Mouse (Mus musculus): ENCODE measurements at regions not wholly inside any gene's neighbourhood (a gene's known extent, or its start where the extent isn't known, plus 50 kb on each side); places are given as distances from the start of the nearest gene placed in this dataset.

- intact Hi-C loops (cut with DNase I), result no loop called here
- DNase-seq, result no peak
Observed at GRCm38 (mm10) chr16:39512774-39513173, 471.4 kb upstream of the Lsamp start.

- DNase-seq, result no peak
- intact Hi-C loops (cut with DNase I), result no loop called here
Observed at GRCm38 (mm10) chr16:39513659-39514058, 470.5 kb upstream of the Lsamp start.

- DNase-seq, result no peak
- intact Hi-C loops (cut with DNase I), result no loop called here
Observed at GRCm38 (mm10) chr16:39531106-39531505, 453.1 kb upstream of the Lsamp start.

GRCm38 (mm10) chr16:39532770-39533169 is 451.4 kb upstream of the Lsamp start:
- no peak for DNase-seq
- intact Hi-C loops (cut with DNase I), result no loop called here

GRCm38 (mm10) chr16:39533351-39533750 is 450.8 kb upstream of the Lsamp start:
- no peak for DNase-seq
- intact Hi-C loops (cut with DNase I), result no loop called here

GRCm38 (mm10) chr16:39553316-39553715 is 430.8 kb upstream of the Lsamp start:
- DNase-seq, result peak; percentile 3 to 14

GRCm38 (mm10) chr16:39576620-39577019 is 407.5 kb upstream of the Lsamp start:
- intact Hi-C loops (cut with DNase I), result no loop called here
- DNase-seq, result no peak

More at GRCm38 (mm10) chr16:39553316-39553715, 430.8 kb upstream of the Lsamp start:
- intact Hi-C loops (cut with DNase I), result no loop called here

- DNase-seq, result no peak
- intact Hi-C loops (cut with DNase I), result no loop called here
Observed at GRCm38 (mm10) chr16:39579621-39580020, 404.5 kb upstream of the Lsamp start.

All from heart, postnatal 10 days (tissue).